Mouse (Mus musculus) T-helper 1 cell (primary cell): ENCODE results near the gene Zfp691.

ENCODE experiments used
- in situ Hi-C: fragments of 300-600 bp; cut with MboI, MseI; formaldehyde crosslinking; loops from one replicate; pipeline ENCODE4 v1.15.1; 2025; ENCODE audit warnings: high pct_unique_total_duplicates

Gene Zfp691

GRCm38 (mm10) chr4:119127229-119127628 is 46.8 kb downstream of the Zfp691 start:
- in situ Hi-C loops: no loop called here

- in situ Hi-C loops: no loop called here
Measured at GRCm38 (mm10) chr4:119125577-119126270, 48.3 kb downstream of the Zfp691 start.

GRCm38 (mm10) chr4:119124771-119125273 is 49.2 kb downstream of the Zfp691 start:
- in situ Hi-C loops: no loop called here

GRCm38 (mm10) chr4:119121249-119121648 is 52.7 kb downstream of the Zfp691 start:
- in situ Hi-C loops: no loop called here

- in situ Hi-C loops: no loop called here
Measured at GRCm38 (mm10) chr4:119120095-119120494, 53.9 kb downstream of the Zfp691 start.
